Mouse (Mus musculus) embryonic facial prominence, embryonic 15.5 days (tissue): ENCODE measurements around the gene Klhdc2. TPM values are rescaled to one million over a fixed set of nuclear protein-coding genes. Genes with fewer than 3 reads are reported as not detected.

Experiments
- ATAC-seq: fragments of 200-750 bp; cut with Nextera tagmentation; 2 replicates; pipeline ENCODE4 v1.8.0; 2017; ENCODE audit warnings: low read depth, moderate TSS enrichment; ENCODE audit not compliant: insufficient number of reproducible peaks, low FRiP score, low TSS enrichment
- H3K27ac ChIP-seq: fragments of 300-500 bp; sonication (generic); replicated peaks from 2 replicates; pipeline ENCODE4 v1.5.1; 2015; ENCODE audit warnings: mild to moderate bottlenecking, inconsistent platforms
- H3K27me3 ChIP-seq: fragments of 300-500 bp; sonication (generic); 2 replicates; pipeline ENCODE4 v1.6.1; 2015; ENCODE audit warnings: inconsistent platforms
- H3K36me3 ChIP-seq: fragments of 300-500 bp; sonication (generic); 2 replicates; pipeline ENCODE4 v1.6.1; 2015; ENCODE audit warnings: mild to moderate bottlenecking, inconsistent platforms
- H3K4me1 ChIP-seq: fragments of 300-500 bp; sonication (generic); 2 replicates; pipeline ENCODE4 v1.6.1; 2015; ENCODE audit warnings: inconsistent platforms
- H3K4me2 ChIP-seq: fragments of 300-500 bp; sonication (generic); replicated peaks from 2 replicates; pipeline ENCODE4 v1.6.1; 2015; ENCODE audit warnings: mild to moderate bottlenecking, inconsistent platforms
- H3K4me3 ChIP-seq: fragments of 300-500 bp; sonication (generic); replicated peaks from 2 replicates; pipeline ENCODE4 v1.5.1; 2015; ENCODE audit warnings: mild to moderate bottlenecking, inconsistent platforms
- H3K9ac ChIP-seq: fragments of 300-500 bp; sonication (generic); 2 replicates; pipeline ENCODE4 v1.6.1; 2015; ENCODE audit warnings: inconsistent platforms
- H3K9me3 ChIP-seq: fragments of 300-500 bp; sonication (generic); replicated peaks from 2 replicates; pipeline ENCODE4 v1.6.1; 2016; ENCODE audit warnings: inconsistent platforms
- WGBS: fragments of 180-500 bp; shearing (Covaris S2); methylation state at CpG from one replicate; pipeline ENCODE4 v1.1.7; 2015; 5-methylcytosine and 5-hydroxymethylcytosine counted together
- polyA plus RNA-seq: library from polyadenylated mRNA; unstranded; fragments of >200 nt; fragmentation: Nextera tagmentation; extraction: Ambion mirVana; gene quantifications from 2 replicates; pipeline ENCODE4 v1.2.1, GENCODE M21; 2015

Klhdc2 gene
- polyA plus RNA-seq, 1 experiment from 2014 or later = 123 TPM

DNA sequence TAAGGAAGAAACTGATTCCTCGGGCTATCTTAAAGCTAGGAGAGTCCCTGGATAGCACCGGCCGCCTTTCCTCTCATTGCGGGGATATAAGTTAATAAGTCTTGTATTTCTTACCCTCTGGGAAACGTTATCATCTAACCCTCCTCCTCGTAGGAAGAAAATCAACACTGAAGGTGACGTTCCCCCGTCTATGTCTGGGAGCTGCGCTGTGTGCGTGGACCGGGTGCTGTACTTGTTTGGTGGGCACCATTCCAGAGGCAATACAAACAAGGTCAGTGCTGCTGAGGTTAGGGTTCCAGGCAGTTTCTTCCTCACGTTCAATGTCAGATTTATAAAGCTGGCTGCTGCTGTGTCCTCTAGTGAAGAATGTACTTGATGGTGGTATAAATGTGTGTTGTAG is 5.7 kb downstream of the Klhdc2 start:
- no peak overlapping the region for H3K27ac ChIP-seq
- no peaks in the 10 kb centered on the region for H3K9me3 ChIP-seq
- H3K4me1 ChIP-seq = peaks cover 24% of the 10 kb centered on the region
- peaks cover 59% of the 10 kb centered on the region for H3K36me3 ChIP-seq
- ATAC-seq = no peak
- no peak overlapping the region for H3K4me3 ChIP-seq
- 95% methylated on average over 12 of the region's 12 CpGs for WGBS
- no peak overlapping the region for H3K4me2 ChIP-seq
- H3K27me3 ChIP-seq = no peaks in the 10 kb centered on the region
- H3K9ac ChIP-seq = no peak overlapping the region

DNA sequence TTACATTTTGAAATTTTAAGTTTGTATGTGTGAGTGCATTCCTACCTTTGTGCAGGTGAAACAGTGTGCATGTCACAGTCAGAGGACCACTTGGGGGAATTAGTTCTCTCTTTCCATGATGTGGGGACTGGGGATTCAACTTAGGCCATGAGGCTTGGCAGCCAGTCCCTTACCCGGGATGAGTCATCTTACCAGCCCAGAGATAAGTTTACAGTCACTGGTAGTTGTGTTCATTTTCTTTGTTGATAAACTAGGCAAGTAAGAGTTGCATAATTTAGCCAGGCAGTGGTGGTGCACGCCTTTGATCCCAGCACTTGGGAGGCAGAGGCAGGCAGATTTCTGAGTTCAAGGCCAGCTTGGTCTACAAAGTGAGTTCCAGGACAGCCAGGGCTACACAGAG is 7.6 kb downstream of the Klhdc2 start:
- Histone ChIP-seq H3K27me3 (no peaks in the 10 kb centered on the region), H3K4me2 (no peak overlapping the region), H3K4me1 (peaks cover 6% of the 10 kb centered on the region), H3K9ac (no peak overlapping the region), H3K9me3 (no peaks in the 10 kb centered on the region), H3K4me3 (no peak overlapping the region), H3K36me3 (peaks cover 77% of the 10 kb centered on the region), H3K27ac (no peak overlapping the region)
- WGBS = 87% methylated on average over 2 of the region's 2 CpGs
- ATAC-seq = no peak

- no peak overlapping the region for H3K9ac ChIP-seq
- no peaks in the 10 kb centered on the region for H3K4me1 ChIP-seq
- H3K4me3 ChIP-seq = no peak overlapping the region
- no peak overlapping the region for H3K4me2 ChIP-seq
- no peak overlapping the region for H3K27ac ChIP-seq
- 95% methylated on average over 7 of the region's 7 CpGs for WGBS
- no peaks in the 10 kb centered on the region for H3K27me3 ChIP-seq
- H3K9me3 ChIP-seq = no peaks in the 10 kb centered on the region
- peaks cover 91% of the 10 kb centered on the region for H3K36me3 ChIP-seq
- no peak for ATAC-seq
Measured at GRCm38 (mm10) chr12:69306333-69306732, 9.9 kb downstream of the Klhdc2 start.

DNA sequence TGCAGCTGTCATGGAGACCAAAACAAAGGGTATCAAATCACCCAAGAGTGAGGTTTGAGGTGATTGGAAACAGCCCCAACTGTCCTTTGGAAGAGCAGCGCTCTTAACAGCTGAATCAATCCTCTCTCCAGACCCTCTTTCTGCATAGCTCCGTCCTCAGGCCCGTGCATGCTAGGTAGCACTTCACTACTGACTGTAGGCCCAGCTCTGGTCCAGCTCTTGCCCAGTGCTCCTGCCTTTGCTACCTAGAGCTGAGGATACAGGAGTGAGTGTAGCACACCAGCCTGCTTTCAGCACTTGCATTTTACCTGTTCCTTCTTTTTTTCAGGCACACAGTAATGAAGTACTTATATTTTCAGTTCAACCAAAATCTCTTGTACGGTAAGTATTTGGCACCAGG is 13.2 kb downstream of the Klhdc2 start:
- H3K9me3 ChIP-seq = no peaks in the 10 kb centered on the region
- H3K36me3 ChIP-seq = peaks cover 88% of the 10 kb centered on the region
- no peaks in the 10 kb centered on the region for H3K4me1 ChIP-seq
- no peaks in the 10 kb centered on the region for H3K27me3 ChIP-seq
- no peak overlapping the region for H3K4me3 ChIP-seq
- 74% methylated on average over 4 of the region's 4 CpGs for WGBS
- no peak overlapping the region for H3K27ac ChIP-seq
- ATAC-seq = no peak
- no peak overlapping the region for H3K4me2 ChIP-seq
- no peak overlapping the region for H3K9ac ChIP-seq

- Histone ChIP-seq H3K4me2 (no peak overlapping the region), H3K4me3 (no peak overlapping the region), H3K9ac (no peak overlapping the region), H3K4me1 (no peaks in the 10 kb centered on the region), H3K27ac (no peak overlapping the region), H3K9me3 (no peaks in the 10 kb centered on the region), H3K36me3 (peaks cover 73% of the 10 kb centered on the region), H3K27me3 (no peaks in the 10 kb centered on the region)
- ATAC-seq = no peak
Measured at GRCm38 (mm10) chr12:69318431-69318830, 21.9 kb downstream of the Klhdc2 start.

GRCm38 (mm10) chr12:69331187-69331586 is 34.7 kb downstream of the Klhdc2 start:
- Histone ChIP-seq H3K27me3 (no peaks in the 10 kb centered on the region), H3K4me3 (no peak overlapping the region), H3K36me3 (peaks cover 57% of the 10 kb centered on the region), H3K4me1 (no peaks in the 10 kb centered on the region), H3K4me2 (no peak overlapping the region), H3K9me3 (no peaks in the 10 kb centered on the region), H3K27ac (no peak overlapping the region), H3K9ac (no peak overlapping the region)
- WGBS = 82% methylated on average over 3 of the region's 3 CpGs
- ATAC-seq = no peak

DNA sequence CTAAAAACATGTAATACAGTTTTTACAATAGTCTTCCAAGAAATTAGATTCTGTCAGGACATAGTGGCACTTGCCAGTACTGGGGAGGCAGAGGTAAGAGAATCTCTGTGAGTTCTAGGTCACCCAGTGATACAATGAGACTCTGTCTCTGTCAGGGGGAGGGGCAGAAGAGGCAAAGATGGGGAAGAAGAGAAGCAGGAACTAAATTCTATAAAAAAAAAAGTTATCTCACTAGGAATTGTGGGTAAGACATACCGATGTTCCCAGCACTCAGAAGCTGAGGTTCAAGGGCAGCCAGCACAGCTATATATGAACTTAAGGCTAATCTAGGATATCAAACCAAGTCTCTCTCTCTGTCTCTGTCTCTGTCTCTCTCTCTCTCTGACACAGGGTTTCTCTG is 35.7 kb downstream of the Klhdc2 start:
- H3K36me3 ChIP-seq = peaks cover 65% of the 10 kb centered on the region
- H3K4me1 ChIP-seq = no peaks in the 10 kb centered on the region
- H3K9ac ChIP-seq = no peak overlapping the region
- ATAC-seq = no peak
- no peak overlapping the region for H3K4me3 ChIP-seq
- H3K27me3 ChIP-seq = no peaks in the 10 kb centered on the region
- H3K27ac ChIP-seq = no peak overlapping the region
- H3K4me2 ChIP-seq = no peak overlapping the region
- WGBS = 89% methylated on average over 1 of the region's 1 CpGs
- H3K9me3 ChIP-seq = no peaks in the 10 kb centered on the region

DNA sequence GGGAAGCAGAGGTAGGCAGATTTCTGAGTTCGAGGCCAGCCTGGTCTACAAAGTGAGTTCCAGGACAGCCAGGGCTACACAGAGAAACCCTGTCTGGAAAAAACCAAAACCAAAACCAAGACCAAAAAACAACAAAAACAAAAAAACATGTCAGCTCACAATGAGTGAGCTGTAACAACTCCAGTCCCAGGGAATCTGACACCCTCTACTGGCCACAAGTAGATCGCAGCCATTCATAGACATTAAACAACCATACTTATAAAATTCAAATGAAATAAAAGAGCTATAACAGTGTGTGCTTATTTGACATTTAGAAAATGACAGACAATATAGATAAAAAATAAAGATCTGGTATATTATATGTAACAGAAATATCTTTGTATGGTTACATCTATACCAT is 37.1 kb downstream of the Klhdc2 start:
- Histone ChIP-seq H3K9ac (no peak overlapping the region), H3K27ac (no peak overlapping the region), H3K27me3 (no peaks in the 10 kb centered on the region), H3K4me2 (no peak overlapping the region), H3K36me3 (peaks cover 62% of the 10 kb centered on the region), H3K9me3 (no peaks in the 10 kb centered on the region), H3K4me3 (no peak overlapping the region), H3K4me1 (no peaks in the 10 kb centered on the region)
- WGBS = 81% methylated on average over 2 of the region's 2 CpGs
- no peak for ATAC-seq

DNA sequence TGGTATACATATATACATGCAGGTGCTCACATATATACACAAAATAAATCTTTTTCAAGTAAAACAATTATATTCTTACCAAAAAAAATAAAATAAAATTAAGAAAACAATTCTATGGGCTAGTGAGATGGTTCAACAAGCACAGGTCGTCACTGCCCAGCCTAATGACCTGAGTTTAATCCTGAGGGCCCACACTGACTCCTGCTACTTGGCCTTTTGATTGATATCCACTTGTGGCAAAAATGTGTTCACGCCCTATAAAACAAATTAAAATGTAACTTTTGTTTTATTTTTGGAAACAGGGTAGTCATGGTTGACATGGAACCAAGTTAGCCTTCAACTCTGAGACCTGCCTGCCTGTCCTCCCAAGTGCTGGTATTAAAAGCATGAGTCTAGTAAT is 53.4 kb downstream of the Klhdc2 start:
- Histone ChIP-seq H3K36me3 (peaks cover 70% of the 10 kb centered on the region), H3K27me3 (no peaks in the 10 kb centered on the region), H3K4me2 (no peak overlapping the region), H3K4me3 (no peak overlapping the region), H3K4me1 (no peaks in the 10 kb centered on the region), H3K9me3 (no peaks in the 10 kb centered on the region), H3K27ac (no peak overlapping the region), H3K9ac (no peak overlapping the region)
- no peak for ATAC-seq
- 88% methylated on average over 2 of the region's 2 CpGs for WGBS

DNA sequence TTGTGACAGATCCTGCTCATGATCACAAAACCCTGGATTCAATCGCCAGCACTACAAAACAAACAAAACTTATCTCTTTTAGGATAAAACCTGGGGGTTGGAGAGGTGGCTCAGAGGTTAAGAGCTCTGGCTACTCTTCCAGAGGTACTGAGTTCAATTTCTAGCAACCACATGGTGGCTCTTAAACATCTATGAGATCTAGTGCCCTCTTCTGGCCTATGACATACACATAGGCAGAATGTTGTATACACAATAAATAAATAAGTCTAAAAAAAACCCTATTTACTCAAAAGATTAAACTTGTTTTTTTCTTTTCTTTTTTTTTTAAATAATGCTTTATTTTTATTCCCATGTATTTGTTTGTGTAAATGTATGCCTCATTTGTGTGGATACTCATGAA is 55.2 kb downstream of the Klhdc2 start:
- 88% methylated on average over 1 of the region's 1 CpGs for WGBS

GRCm38 (mm10) chr12:69356546-69357299 is 60.2 kb downstream of the Klhdc2 start, which contains the start of gene Nemf:
Nemf (minus strand) TSS chr12:69357165.
- Histone ChIP-seq H3K4me3 (peak within 1 kb of the TSS; percentile 80), H3K4me1 (peaks cover 10% of the 10 kb centered on the region; the same call in 1 of the 2 replicates)
- ATAC-seq = peak; percentile 63

More for the DNA sequence above, 55.2 kb downstream of the Klhdc2 start:
- Histone ChIP-seq H3K4me1 (peaks cover 7% of the 10 kb centered on the region; the same call in 1 of the 2 replicates), H3K27me3 (no peaks in the 10 kb centered on the region), H3K36me3 (peaks cover 61% of the 10 kb centered on the region), H3K4me2 (no peak overlapping the region), H3K9ac (no peak overlapping the region), H3K27ac (no peak overlapping the region), H3K9me3 (no peaks in the 10 kb centered on the region), H3K4me3 (no peak overlapping the region)
- no peak for ATAC-seq

GRCm38 (mm10) chr12:69357300-69357646 is 60.8 kb downstream of the Klhdc2 start:
- Histone ChIP-seq H3K4me2 (peak overlapping the region; percentile 57), H3K27ac (peak overlapping the region; percentile 86; the same call in 1 of the 2 replicates), H3K9me3 (no peaks in the 10 kb centered on the region), H3K4me1 (peaks cover 13% of the 10 kb centered on the region; the same call in 1 of the 2 replicates), H3K36me3 (peaks cover 21% of the 10 kb centered on the region), H3K9ac (peak overlapping the region; percentile 75), H3K4me3 (peak overlapping the region; percentile 80), H3K27me3 (no peaks in the 10 kb centered on the region)
- 4% methylated on average over 13 of the region's 13 CpGs for WGBS
- no peak for ATAC-seq

More at GRCm38 (mm10) chr12:69356546-69357299, 60.2 kb downstream of the Klhdc2 start, which contains the start of gene Nemf:
- H3K36me3 ChIP-seq = peaks cover 26% of the 10 kb centered on the region
- H3K9ac ChIP-seq = peak within 1 kb of the TSS; percentile 75
- peak within 1 kb of the TSS; percentile 57 for H3K4me2 ChIP-seq
- H3K9me3 ChIP-seq = no peaks in the 10 kb centered on the region
- H3K27ac ChIP-seq = peak within 1 kb of the TSS; percentile 86
- under 1% methylated on average over 47 of the region's 50 CpGs for WGBS
- no peaks in the 10 kb centered on the region for H3K27me3 ChIP-seq
